Comparison of ENCODE assay signal across 11 mouse cellular contexts in the genomic region with DNA sequence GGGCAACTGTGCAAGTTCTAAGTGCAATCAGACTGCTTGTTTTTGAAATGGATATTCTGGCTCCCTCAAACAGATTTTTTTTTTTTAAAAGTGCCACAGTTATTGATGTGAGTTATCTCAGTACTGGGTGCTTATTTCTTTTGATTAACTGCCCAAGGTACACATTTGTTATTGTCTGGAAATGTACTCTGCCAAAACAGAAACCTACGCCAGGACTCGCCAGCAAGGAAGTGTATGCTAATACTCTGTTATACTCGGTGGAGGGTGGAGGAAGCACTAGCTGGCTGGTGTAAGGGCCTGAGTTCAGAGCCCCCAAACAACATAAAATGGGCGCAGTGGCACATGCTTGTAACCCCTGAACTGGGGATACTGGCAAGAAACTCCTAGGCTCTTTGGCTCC. TPM values are rescaled to one million over a fixed set of nuclear protein-coding genes. Genes with fewer than 3 reads are reported as not detected.
DNase-seq lines count a peak whose midpoint lies in the region; ATAC-seq and TF ChIP-seq lines count a peak whose summit lies in the region.
"Had no signal": no experiment of that assay in that cellular context is flagged by ENCODE, and none has a peak within 500 bp of the region (broad histone marks: within the 10 kb centered on the region; RNA-seq: fewer than 3 reads in every experiment).

No protein-coding gene starts in this region.

- no peak for TF ChIP-seq CTCF in ES-Bruce4 (IDR thresholded peaks at IDR 0.05; ENCODE audit: low read depth, low read length)
- no peak for TF ChIP-seq CTCF in forebrain, postnatal 0 days (IDR thresholded peaks at IDR 0.05; ENCODE audit: low read depth)

- no peak overlapping the region for H3K4me3 ChIP-seq in heart, embryonic 11.5 days (ENCODE audit: low read depth, low read length)
- no peak overlapping the region for H3K4me3 ChIP-seq in ES-Bruce4 (ENCODE audit: low read depth, low read length)
- H3K4me3 ChIP-seq in forebrain, postnatal 0 days (ENCODE audit: low read depth, low read length), result no peak overlapping the region

- H3K9ac ChIP-seq in heart, embryonic 11.5 days (ENCODE audit: low read depth, low read length), result no peak overlapping the region
- H3K9ac ChIP-seq in ES-Bruce4 (ENCODE audit: low read depth, poor library complexity, severe bottlenecking), result 0 out of 2 replicates have a peak overlapping the region, but pooled peaks have one; percentile 4
- no peak overlapping the region for H3K9ac ChIP-seq in forebrain, postnatal 0 days

- WGBS in heart, embryonic 11.5 days (ENCODE audit: insufficient replicate concordance), result 58% methylated on average over 4 of the region's 4 CpGs
- 43% methylated on average over 4 of the region's 4 CpGs for WGBS in forebrain, postnatal 0 days

- no peak overlapping the region; the same call in 1 of the 2 replicates for H3K27ac ChIP-seq in heart, embryonic 11.5 days (ENCODE audit: low read depth, low read length)
- H3K27ac ChIP-seq in ES-Bruce4 (ENCODE audit: insufficient read depth, low read length), result peak overlapping the region; percentile 88
- peak overlapping the region; percentile 55; the same call in 1 of the 2 replicates for H3K27ac ChIP-seq in forebrain, postnatal 0 days (ENCODE audit: low read depth, low read length)

- H3K4me1 ChIP-seq in heart, embryonic 11.5 days (ENCODE audit: control insufficient read depth, insufficient read depth, low read length), result peaks cover 17% of the 10 kb centered on the region
- H3K4me1 ChIP-seq in ES-Bruce4 (ENCODE audit: control insufficient read depth, insufficient read depth, low read length), result peaks cover 2% of the 10 kb centered on the region
- peaks cover 21% of the 10 kb centered on the region for H3K4me1 ChIP-seq in forebrain, postnatal 0 days (ENCODE audit: insufficient read depth)

- H3K4me2 ChIP-seq in heart, embryonic 11.5 days, result peak overlapping the region; percentile 10
- peak overlapping the region; percentile 13; the same call in 1 of the 2 replicates for H3K4me2 ChIP-seq in forebrain, postnatal 0 days (ENCODE audit: low read depth)

- no peak for TF ChIP-seq POLR2A in ES-Bruce4 (IDR thresholded peaks at IDR 0.05; ENCODE audit: insufficient read depth, low read length)

- DNase-seq in heart, postnatal 4 days, result no peak
- DNase-seq in forebrain, postnatal 0 days, result no peak
- peak; percentile 36 for DNase-seq in lung, postnatal 10 days
- no peak for DNase-seq in spleen, adult 12 weeks (ENCODE audit: low spot score)
- DNase-seq in spleen, postnatal 36 days (ENCODE audit: low spot score in 2 of 2), result no peak
- no peak for DNase-seq in gastrocnemius, postnatal 4 days (ENCODE audit: low spot score in 2 of 2)
- DNase-seq: adrenal gland, adult 2 months; liver; thymus, postnatal 4 days had no signal

- no peaks in the 10 kb centered on the region for H3K9me3 ChIP-seq in heart, embryonic 11.5 days (replicated peaks; ENCODE audit: control insufficient read depth, low read length)
- H3K9me3 ChIP-seq in ES-Bruce4 (replicated peaks; ENCODE audit: control insufficient read depth, insufficient read depth, low read length, poor library complexity, severe bottlenecking), result no peaks in the 10 kb centered on the region
- no peaks in the 10 kb centered on the region for H3K9me3 ChIP-seq in forebrain, postnatal 0 days (ENCODE audit: low read length)

- TF ChIP-seq EP300 in ES-Bruce4 (IDR thresholded peaks at IDR 0.05; ENCODE audit: insufficient read depth, low read depth, low read length), result no peak

- no peaks in the 10 kb centered on the region for H3K27me3 ChIP-seq in heart, embryonic 11.5 days (ENCODE audit: control insufficient read depth, insufficient read depth, low read length)
- H3K27me3 ChIP-seq in ES-Bruce4 (ENCODE audit: control insufficient read depth, insufficient read depth, low read length, poor library complexity, severe bottlenecking), result no peaks in the 10 kb centered on the region
- H3K27me3 ChIP-seq in forebrain, postnatal 0 days (ENCODE audit: insufficient read depth, low read length), result no peaks in the 10 kb centered on the region

- no peak for ATAC-seq in heart, embryonic 11.5 days (replicated peaks; ENCODE audit: insufficient number of reproducible peaks, low FRiP score, low TSS enrichment)
- no peak for ATAC-seq in forebrain, postnatal 0 days

- H3K36me3 ChIP-seq in heart, embryonic 11.5 days (ENCODE audit: control insufficient read depth, insufficient read depth, low read length), result no peaks in the 10 kb centered on the region
- no peaks in the 10 kb centered on the region for H3K36me3 ChIP-seq in ES-Bruce4 (ENCODE audit: control insufficient read depth, insufficient read depth, low read length, poor library complexity, severe bottlenecking)
- no peaks in the 10 kb centered on the region for H3K36me3 ChIP-seq in forebrain, postnatal 0 days (ENCODE audit: insufficient read depth)

RNA-seq across cellular contexts. Expression of a gene that starts 34.1 kb away (rescaled TPM):
- polyA plus RNA-seq in heart, embryonic 11.5 days (2014; fragmentation: Nextera tagmentation; extraction: Ambion mirVana), result 31.7 and 39.5 TPM in 2 replicates
- 10 to 100 TPM; 66.7 to 70.5 TPM for total RNA-seq in heart, postnatal 4 days (2021)
- polyA plus RNA-seq in ES-Bruce4 (2011; ENCODE audit: insufficient read depth, insufficient read length, low read depth, missing spikeins), result 123 and 141 TPM in 2 replicates
- total RNA-seq in forebrain, postnatal 0 days (2014; rRNA removed), result 67.1 and 76.8 TPM in 2 replicates
- 29.6 and 44.4 TPM in 2 replicates for polyA plus RNA-seq in forebrain, postnatal 0 days (2015; fragmentation: Nextera tagmentation; extraction: Ambion mirVana)
- 10 to 100 TPM; 61.0 to 70.4 TPM for total RNA-seq in gastrocnemius, postnatal 4 days (2021)

RNA-seq across cellular contexts. Expression of a gene that starts 34.9 kb away (rescaled TPM):
- 21.5 and 23.7 TPM in 2 replicates for polyA plus RNA-seq in heart, embryonic 11.5 days (2014; fragmentation: Nextera tagmentation; extraction: Ambion mirVana)
- 10 to 100 TPM; 42.9 to 43.7 TPM for total RNA-seq in heart, postnatal 4 days (2021)
- 47.9 and 50.5 TPM in 2 replicates for polyA plus RNA-seq in ES-Bruce4 (2011; ENCODE audit: insufficient read depth, insufficient read length, low read depth, missing spikeins)
- 21.7 and 30.8 TPM in 2 replicates for total RNA-seq in forebrain, postnatal 0 days (2014; rRNA removed)
- polyA plus RNA-seq in forebrain, postnatal 0 days (2015; fragmentation: Nextera tagmentation; extraction: Ambion mirVana), result 18.8 and 23.7 TPM in 2 replicates
- 10 to 100 TPM; 33.6 to 34.4 TPM for total RNA-seq in gastrocnemius, postnatal 4 days (2021)
